In the genomic region with DNA sequence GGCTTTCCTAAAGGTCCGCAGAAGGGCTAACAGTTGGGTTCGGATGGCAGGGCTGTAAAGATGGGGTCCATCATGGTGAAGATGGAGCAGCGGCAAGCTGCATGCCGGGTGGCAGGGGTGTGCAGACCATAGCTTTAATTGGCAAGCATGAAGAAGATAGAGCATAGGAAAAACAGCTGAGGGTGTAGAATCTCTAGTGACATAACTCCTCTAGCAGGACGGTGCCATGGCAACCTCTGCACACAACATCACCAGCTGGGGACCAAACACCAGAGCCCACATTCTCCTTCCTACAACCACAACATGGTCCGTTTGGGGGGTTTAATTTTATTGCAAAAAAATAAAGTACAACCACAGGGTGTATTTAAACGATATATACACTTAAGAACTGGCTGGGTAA, we compare ENCODE assay signal across 21 mouse cellular contexts.
DNase-seq lines count a peak whose midpoint lies in the region; ATAC-seq and TF ChIP-seq lines count a peak whose summit lies in the region.
"Had no signal": no experiment of that assay in that cellular context is flagged by ENCODE, and none has a peak within 500 bp of the region (broad histone marks: within the 10 kb centered on the region; RNA-seq: fewer than 3 reads in every experiment).

No protein-coding gene starts in this region.

- TF ChIP-seq CTCF in layer of hippocampus, adult 2 months (conservative IDR thresholded peaks at IDR 0.05): no peak

- peak overlapping the region; percentile 64 for H3K27ac ChIP-seq in layer of hippocampus, adult 2 months
- H3K27ac ChIP-seq in neural tube, embryonic 12.5 days: no peak overlapping the region
- no peak overlapping the region for H3K27ac ChIP-seq in midbrain, embryonic 10.5 days (replicated peaks)
- H3K27ac ChIP-seq: embryonic facial prominence, embryonic 13.5 days; forebrain, embryonic 10.5 days; forebrain, embryonic 15.5 days; heart, adult 2 months; heart, embryonic 15.5 days had no signal

- WGBS in neural tube, embryonic 12.5 days: 85% methylated on average over 7 of the region's 7 CpGs
- WGBS in midbrain, embryonic 10.5 days: 92% methylated on average over 7 of the region's 7 CpGs

- no peak overlapping the region for H3K4me2 ChIP-seq in neural tube, embryonic 12.5 days (replicated peaks)
- H3K4me2 ChIP-seq: embryonic facial prominence, embryonic 13.5 days; forebrain, embryonic 15.5 days; heart, embryonic 11.5 days; heart, embryonic 15.5 days had no signal

- peaks cover 10% of the 10 kb centered on the region; the same call in 1 of the 2 replicates for H3K4me1 ChIP-seq in neural tube, embryonic 12.5 days
- no peaks in the 10 kb centered on the region for H3K4me1 ChIP-seq in midbrain, embryonic 10.5 days
- H3K4me1 ChIP-seq: forebrain, embryonic 10.5 days; forebrain, embryonic 15.5 days; heart, embryonic 15.5 days had no signal

- H3K27me3 ChIP-seq in neural tube, embryonic 12.5 days (replicated peaks): no peaks in the 10 kb centered on the region
- no peaks in the 10 kb centered on the region for H3K27me3 ChIP-seq in midbrain, embryonic 10.5 days (ENCODE audit: low read depth, poor library complexity, severe bottlenecking)
- H3K27me3 ChIP-seq: embryonic facial prominence, embryonic 13.5 days; forebrain, embryonic 15.5 days; heart, embryonic 15.5 days had no signal

- H3K9me3 ChIP-seq in neural tube, embryonic 12.5 days: peaks cover 8% of the 10 kb centered on the region; the same call in 1 of the 2 replicates
- peaks cover 18% of the 10 kb centered on the region for H3K9me3 ChIP-seq in midbrain, embryonic 10.5 days (replicated peaks)
- H3K9me3 ChIP-seq: forebrain, embryonic 15.5 days; heart, embryonic 15.5 days had no signal

- ATAC-seq in frontal cortex, adult (ENCODE audit: low TSS enrichment): peak; percentile 52
- ATAC-seq in neural tube, embryonic 12.5 days (ENCODE audit: low FRiP score, low read depth): peak; percentile 37; the same call in 1 of the 2 replicates
- ATAC-seq: forebrain, embryonic 15.5 days; hindbrain, embryonic 16.5 days had no signal

- no peak overlapping the region for H3K9ac ChIP-seq in neural tube, embryonic 12.5 days
- H3K9ac ChIP-seq: embryonic facial prominence, embryonic 13.5 days; forebrain, embryonic 15.5 days; heart, embryonic 15.5 days had no signal

- H3K36me3 ChIP-seq in neural tube, embryonic 12.5 days: peaks cover 21% of the 10 kb centered on the region
- H3K36me3 ChIP-seq in midbrain, embryonic 10.5 days: peaks cover 31% of the 10 kb centered on the region

- no peak overlapping the region for H3K4me3 ChIP-seq in layer of hippocampus, adult 2 months
- H3K4me3 ChIP-seq in neural tube, embryonic 12.5 days: no peak overlapping the region
- H3K4me3 ChIP-seq in midbrain, embryonic 10.5 days: no peak overlapping the region
- H3K4me3 ChIP-seq: embryonic facial prominence, embryonic 13.5 days; erythroblast, embryonic 14.5 days; forebrain, embryonic 10.5 days; forebrain, embryonic 15.5 days; heart, adult 2 months; heart, embryonic 15.5 days had no signal

- no peak for DNase-seq in frontal cortex, postnatal 14 days (ENCODE audit: low spot score in 2 of 2)
- DNase-seq in layer of hippocampus, adult 2 months (ENCODE audit: low spot score in 2 of 2): no peak
- DNase-seq in layer of hippocampus, postnatal 25 days (ENCODE audit: extremely low spot score in 1 of 2, low spot score in 1 of 2): no peak
- DNase-seq in neural tube, embryonic 10.5 days (ENCODE audit: extremely low spot score, low spot score): no peak
- DNase-seq in midbrain, embryonic 10.5 days (ENCODE audit: low spot score): no peak
- DNase-seq: adrenal gland, postnatal 10 days; cerebellum, adult 11-12 months; cerebellum, adult 9-10 months; cerebellum, postnatal 25 days; gastrocnemius, postnatal 14 days; heart, adult 2 months; heart, postnatal 14 days had no signal
